In genomic region chr2:119565284-119565683, GRCm38 (mm10) we compare ENCODE assay signal across 16 mouse cellular contexts.
"Had no signal": no experiment of that assay in that cellular context is flagged by ENCODE, and none has a peak within 500 bp of the region (broad histone marks: within the 10 kb centered on the region; RNA-seq: fewer than 3 reads in every experiment).

No protein-coding gene starts in this region.

- DNase-seq: retina, postnatal 1 day; right cerebral cortex, adult 18-20 months; right cerebral cortex, postnatal 14 days; right cerebral cortex, postnatal 25 days; right cerebral cortex, postnatal 4 days; spleen, adult 18-20 months; thymus, adult 18-20 months; thymus, adult 2 months; thymus, postnatal 14 days; thymus, postnatal 25 days; thymus, postnatal 36 days; thymus, postnatal 4 days had no signal

- H3K4me3 ChIP-seq: neural tube, embryonic 13.5 days; neural tube, embryonic 15.5 days; stomach, embryonic 15.5 days had no signal

- H3K27me3 ChIP-seq: neural tube, embryonic 13.5 days; neural tube, embryonic 15.5 days; stomach, embryonic 15.5 days had no signal

- H3K4me1 ChIP-seq: neural tube, embryonic 13.5 days; neural tube, embryonic 15.5 days; stomach, embryonic 15.5 days had no signal

- H3K9ac ChIP-seq: neural tube, embryonic 13.5 days; neural tube, embryonic 15.5 days; stomach, embryonic 15.5 days had no signal

- H3K9me3 ChIP-seq: neural tube, embryonic 13.5 days; neural tube, embryonic 15.5 days; stomach, embryonic 15.5 days had no signal

- H3K27ac ChIP-seq: neural tube, embryonic 13.5 days; neural tube, embryonic 15.5 days; stomach, embryonic 15.5 days; stomach, postnatal 0 days had no signal

- H3K4me2 ChIP-seq: neural tube, embryonic 13.5 days; neural tube, embryonic 15.5 days; stomach, embryonic 15.5 days had no signal

- H3K36me3 ChIP-seq: stomach, embryonic 15.5 days had no signal
